Mouse (Mus musculus) neural tube, embryonic 10.5 days (tissue): ENCODE results near the gene Angel2.

ENCODE experiments used
- DNase-seq: peaks from one replicate; pipeline ENCODE4 v3.0.0-alpha.2; 2017; ENCODE audit warnings: low spot score; ENCODE audit errors: extremely low spot score

Gene Angel2

GRCm38 (mm10) chr1:190929010-190929695 lies 4.2 kb downstream of the Angel2 start:
- DNase-seq, result peak; percentile 60

DNA sequence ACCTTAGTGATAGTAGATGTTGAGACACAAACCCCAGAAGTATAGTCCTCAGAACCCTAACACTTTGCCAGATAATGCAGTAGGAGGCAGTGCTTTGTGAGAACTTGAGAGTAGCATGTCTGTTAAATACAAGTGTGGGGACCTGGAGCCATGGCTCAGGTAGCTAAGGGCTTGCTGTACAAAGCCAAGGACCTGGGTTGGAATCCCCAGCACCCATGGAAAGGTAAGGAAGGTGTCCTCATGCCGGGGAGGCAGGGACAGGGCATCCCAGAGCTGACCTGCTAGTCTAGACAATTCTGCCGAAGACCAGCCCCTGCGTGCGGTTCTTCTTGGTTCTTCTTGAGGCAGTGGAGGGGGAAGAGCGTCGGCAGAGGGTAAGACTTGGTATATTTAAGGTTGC lies 5.3 kb downstream of the Angel2 start:
- no peak for DNase-seq

DNA sequence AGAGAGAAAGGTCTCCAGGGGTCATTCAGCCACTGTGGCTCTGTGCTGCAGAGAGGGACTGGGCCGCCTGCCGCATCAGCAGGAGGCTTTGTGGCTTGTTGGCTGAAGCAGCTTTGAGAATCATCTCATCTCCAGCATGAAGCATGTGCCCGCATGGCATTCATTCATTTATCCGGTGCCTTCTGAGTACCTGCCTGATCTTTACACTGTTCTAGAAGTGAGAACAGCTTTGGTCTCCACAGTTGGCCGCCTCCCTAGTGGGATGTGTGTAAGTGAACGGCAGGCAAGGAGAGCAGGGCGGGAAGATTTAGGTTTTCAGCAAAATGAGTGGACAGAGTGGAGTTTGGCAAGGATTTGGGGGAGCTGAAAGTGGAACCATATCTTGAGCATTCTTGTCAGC lies 14.9 kb downstream of the Angel2 start:
- no peak for DNase-seq

DNA sequence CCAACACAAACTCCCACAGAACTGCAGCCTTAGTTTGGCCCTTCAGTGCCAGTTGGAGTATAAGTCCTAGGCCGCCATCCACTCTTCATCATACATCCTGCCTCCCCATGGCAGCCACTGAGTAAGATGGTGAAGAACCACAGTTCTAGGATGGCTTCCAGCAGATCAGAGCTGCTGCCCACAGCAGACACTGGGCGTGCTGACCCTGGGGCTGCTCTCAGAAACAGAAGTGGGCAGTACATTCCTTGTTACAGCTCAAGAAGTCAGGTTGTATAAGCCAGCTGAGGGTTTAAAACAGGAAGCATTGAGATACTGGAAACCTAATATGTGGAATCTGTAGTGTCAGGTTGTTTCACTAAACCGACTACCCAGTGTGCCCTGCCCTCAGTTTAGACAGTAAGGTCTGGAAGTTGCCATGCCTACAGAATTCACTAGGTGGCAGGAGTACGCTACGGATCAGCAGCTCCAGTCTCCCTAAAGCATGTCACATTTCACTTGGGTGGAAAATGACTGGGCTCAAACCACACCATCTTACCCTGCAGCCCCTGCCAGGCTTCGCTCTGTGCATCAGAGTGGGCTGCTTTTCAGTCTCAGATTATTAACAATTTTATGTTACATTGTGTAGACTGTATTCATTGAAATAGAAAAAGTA lies 19.3 kb downstream of the Angel2 start:
- peak; percentile 62 for DNase-seq

DNA sequence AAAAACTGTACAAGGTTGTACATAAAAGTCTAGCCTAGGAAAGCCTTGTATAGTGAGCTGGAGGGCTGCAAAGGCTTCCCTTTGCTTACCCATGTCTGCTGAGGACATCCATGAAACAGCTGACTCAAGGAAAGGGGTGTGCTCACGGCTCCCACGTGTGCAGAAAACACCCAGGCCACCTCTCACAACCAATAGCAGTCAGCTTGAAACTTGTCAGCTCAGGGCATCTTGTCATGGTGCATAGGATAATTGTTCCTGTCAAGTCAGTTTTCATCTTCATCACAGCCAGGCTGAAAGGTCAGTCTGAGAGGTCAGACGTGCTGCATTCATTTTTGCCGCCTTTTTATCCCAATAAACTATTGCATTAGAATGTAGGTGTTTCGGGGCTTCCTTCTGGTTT lies 23.1 kb downstream of the Angel2 start:
- no peak for DNase-seq

DNA sequence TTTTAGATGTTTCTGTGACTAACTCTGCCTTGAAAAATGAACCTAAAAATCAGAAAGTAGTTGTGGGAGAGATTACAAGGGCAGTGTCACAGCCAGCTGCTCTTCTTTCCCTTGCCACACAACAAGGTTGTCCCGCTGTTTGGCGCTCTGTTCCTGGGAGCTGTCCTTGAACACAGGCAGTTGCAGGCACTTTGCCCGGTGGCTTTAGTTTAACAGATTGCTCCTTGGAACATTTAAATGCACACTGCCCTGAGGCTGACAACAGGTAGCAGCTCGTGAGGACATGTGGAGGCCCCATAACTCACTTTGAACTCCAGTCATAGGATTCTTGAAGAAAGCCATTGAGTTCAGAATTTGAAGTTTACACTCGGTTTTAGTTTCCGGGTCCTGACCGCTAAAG lies 23.5 kb downstream of the Angel2 start:
- DNase-seq, result no peak

DNA sequence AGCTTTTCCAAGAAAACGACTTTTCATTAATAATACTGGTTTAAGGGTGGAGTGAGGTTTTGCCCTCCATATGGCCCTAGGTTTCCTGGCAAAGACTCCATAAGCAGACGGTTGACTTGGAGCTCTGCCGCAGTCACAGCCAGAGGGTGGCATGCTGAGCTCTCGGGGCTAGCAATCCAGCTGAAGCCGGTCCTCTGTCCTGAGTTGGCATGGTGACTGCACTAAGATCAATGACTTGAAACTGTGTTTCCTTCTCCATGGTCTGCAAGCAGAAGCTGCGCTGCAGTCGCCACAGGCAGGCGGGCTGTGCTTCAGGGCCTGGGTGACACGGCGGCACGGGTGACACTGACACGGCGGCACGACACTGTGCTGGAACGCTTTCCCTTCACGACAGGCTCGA lies 23.9 kb downstream of the Angel2 start:
- DNase-seq, result no peak

- no peak for DNase-seq
Measured at GRCm38 (mm10) chr1:190951014-190951413, 26.1 kb downstream of the Angel2 start.

GRCm38 (mm10) chr1:190953009-190953408 lies 28.1 kb downstream of the Angel2 start:
- no peak for DNase-seq

GRCm38 (mm10) chr1:190958821-190959220 lies 33.9 kb downstream of the Angel2 start:
- DNase-seq, result no peak

DNA sequence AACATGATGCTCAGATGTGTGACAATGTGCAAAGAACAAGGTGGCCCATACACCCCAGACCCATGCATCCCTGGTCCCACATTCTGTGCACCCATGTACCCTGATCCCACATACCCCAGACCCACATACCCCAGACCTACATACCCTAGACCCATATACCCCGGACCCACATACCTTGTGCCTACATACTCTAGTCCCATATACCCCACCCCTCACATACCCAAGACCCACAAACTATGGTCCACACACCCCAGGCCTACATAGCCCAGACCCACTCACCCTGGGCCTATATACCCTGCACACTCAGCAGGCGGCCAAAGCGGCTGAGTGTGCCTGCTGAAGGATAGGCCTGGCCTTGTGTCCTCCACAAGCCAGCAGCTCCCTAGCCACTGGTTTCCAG lies 37.8 kb downstream of the Angel2 start:
- no peak for DNase-seq

DNA sequence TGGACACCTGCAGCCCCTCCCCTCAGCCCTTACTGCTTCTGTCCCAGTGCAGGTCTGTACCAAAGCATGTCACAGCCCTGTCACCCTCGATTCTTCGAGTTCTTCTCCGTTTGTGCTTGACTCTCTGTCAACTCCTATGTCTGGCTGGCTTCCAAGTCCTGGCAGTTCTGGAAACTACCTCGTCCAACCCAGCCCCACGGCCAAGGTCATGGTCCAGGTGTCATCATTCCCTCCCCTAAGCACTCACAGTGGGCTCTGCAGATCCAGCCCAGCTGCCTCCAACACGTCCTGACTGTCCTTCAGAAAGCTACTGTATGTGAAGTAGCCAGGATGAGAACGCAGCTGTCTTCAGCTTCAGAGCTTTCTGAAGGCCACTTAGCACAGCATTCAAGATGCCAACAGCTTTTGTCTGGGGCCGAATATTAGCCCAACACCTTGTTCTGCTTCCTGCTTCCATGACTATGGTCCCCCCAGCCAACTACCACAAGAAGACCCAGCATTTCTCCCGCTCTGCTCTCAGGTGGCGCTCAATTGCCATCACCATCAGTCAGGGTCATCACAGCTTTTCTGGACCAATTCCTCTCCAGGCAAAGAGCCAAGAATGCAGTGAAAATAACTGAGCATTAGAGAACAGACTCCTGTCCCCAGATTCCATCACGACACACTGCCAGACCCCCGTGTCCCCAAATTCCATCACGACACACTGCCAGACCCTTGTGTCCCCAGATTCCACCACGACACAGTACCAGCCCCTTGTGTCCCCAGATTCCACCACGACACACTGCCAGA lies 40.3 kb downstream of the Angel2 start:
- no peak for DNase-seq

DNA sequence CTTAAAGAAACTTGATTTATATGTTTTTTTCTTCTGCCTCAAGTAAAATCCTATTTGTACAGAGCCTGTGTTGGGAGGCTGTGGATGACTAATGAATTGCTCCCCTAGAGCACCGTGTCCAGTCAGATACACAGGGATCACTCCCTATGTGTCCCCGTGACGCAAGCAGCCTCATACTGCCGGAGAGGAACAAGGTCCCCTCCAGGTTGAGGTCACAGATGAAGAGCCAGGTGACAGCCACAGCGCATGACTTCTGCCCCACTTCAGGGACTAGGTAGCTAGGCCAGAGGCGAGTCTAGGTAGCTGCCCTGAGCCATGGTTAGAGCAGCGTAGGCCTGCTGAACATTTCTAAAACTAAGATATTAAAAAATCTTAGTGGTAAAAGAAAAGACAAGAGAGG lies 43.1 kb downstream of the Angel2 start:
- no peak for DNase-seq

DNA sequence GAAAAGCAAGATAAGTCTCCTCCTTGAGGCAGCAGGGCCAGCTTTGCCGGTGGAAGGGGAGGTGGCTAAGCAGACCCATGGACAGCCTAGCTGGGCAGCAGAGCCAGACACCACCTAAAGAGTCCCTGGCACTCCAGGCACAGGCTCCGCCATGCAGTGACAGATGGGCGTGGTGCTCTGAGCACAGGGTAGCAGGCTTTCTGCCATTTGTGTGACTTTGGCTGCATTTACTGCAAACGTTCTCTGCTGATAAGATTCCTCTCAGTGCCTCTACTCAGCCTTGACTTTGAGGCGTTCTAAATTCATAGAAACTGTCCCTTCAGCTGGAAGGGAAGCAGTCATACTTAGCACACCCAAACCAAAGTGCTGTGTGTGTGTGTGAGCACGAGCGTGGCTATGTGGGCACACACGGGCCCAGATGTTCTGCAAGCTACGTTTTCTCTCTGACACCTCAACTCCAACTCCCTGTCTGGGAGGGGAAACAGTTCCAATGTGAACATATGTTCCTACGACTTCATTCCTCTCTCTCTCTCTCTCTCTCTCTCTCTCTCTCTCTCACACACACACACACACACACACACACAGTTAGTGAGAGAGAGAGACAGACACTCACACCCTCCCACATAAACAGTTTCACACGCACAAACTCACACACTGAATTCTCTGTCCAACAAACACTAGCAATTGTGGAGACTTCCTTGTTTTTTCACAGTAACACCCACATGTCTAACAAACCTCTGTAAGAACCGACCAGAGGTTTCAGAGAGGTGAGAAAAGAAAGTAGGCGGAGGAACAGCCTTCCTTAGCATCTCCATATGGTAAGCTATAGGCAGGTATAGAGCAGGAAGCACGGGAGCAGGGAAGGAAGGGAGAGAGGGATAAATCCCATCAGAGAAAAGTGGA lies 47.0 kb downstream of the Angel2 start:
- no peak for DNase-seq

DNA sequence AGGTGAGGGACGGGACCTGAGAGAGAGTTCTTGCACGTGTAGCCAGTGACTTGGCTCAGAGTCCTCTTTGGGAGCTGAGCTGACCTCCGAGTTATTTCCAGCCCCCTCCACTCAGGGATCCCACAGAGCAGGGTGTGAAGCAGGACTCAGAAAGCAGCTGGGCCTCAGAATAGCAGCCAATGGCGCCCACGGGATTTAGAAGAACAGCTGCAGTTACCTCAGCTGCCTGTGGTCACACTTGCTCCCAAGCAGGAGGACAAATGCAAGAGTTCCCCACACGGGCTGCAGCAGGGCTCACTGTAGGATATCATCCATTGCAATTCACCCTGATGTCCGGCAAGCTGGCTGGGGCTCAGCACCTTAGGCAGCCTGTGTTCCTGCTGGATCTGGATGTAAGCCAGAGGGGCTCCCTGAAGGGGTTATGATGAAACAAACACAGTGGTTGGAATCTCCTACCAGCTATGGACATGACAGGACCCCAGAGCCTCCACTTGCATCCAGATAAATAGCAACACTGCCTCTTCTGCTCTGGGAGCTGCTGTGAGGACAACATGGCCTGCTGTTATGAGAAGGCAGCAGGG lies 47.8 kb downstream of the Angel2 start:
- no peak for DNase-seq

GRCm38 (mm10) chr1:190974191-190974590 lies 49.3 kb downstream of the Angel2 start:
- no peak for DNase-seq

DNA sequence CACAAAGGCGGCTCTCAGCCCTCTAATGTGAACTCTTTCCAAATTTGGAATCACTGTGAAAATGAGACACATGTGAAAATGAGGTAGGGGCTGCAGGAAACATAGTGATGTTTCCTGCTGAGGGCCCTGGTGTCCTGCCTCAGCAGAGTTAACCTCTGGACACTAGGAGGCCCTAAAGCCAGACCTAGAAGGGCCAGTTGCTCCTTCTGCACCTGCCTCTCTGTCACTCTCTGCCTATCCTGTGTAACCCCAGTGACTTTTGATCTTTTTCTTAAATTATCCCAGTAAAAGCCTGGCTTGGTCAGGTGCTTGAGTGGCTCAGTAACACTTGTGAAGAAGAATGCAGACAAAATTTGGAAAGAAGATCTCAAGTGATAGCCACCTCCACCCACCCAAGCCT lies 49.9 kb downstream of the Angel2 start:
- DNase-seq, result no peak

DNA sequence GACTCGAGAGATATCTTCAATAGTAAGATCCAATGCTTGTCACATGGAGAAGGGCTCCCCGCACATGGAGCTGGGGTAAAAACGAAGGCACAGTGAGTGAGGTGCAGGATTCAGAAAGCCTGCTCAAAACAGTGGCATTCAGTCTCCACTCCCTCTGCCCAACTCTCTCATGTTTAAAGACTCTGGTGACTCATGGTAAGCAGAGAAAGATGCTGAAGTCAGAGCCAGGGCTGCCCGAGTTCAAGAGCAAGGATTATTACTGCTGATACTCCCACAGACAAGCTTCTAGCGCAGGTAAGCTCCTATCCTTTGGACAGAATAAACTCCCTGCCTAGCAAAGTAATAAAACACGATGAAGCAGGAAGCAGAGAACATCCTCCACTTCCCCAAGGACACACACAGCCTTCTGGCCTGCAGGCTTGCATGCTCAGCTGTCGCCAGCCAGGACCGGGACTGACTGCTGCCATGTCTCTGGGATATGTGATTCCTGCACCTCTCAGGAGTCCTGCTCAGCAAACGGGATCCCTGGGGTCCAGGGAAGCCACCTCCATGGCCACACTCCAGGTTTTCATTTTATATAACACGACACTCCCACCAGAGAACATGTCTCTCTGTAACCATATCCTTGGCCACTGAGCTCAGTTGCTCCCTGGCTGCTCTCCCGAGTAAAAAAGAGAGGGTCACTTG lies 52.1 kb downstream of the Angel2 start:
- no peak for DNase-seq

DNA sequence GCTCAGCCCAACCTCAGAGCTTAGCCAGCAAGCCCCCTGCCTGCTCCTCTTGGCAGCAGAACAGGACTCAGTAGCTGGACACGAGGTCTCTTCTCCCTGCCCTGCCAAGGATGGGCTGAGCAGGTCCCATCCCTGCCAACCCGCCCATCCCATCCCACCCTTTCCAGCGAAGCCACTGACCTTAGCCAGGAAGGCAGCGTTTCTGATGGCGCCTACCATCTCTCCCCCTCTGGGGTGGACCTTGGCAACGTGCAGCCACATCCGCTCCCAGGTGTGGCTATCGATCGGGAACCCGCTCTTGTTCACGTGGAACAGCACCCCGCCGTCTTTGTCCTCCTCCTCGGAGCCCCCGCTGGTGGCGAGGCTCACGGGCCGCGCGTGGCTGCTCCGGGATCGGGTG lies 53.1 kb downstream of the Angel2 start:
- peak; percentile 65 for DNase-seq

GRCm38 (mm10) chr1:190978511-190979073 lies 53.7 kb downstream of the Angel2 start:
- peak; percentile 83 for DNase-seq
